Mouse (Mus musculus) hindbrain, postnatal 0 days (tissue): ENCODE measurements around the gene Zbtb20. TPM values are rescaled to one million over a fixed set of nuclear protein-coding genes. Genes with fewer than 3 reads are reported as not detected.

Experiments
- ATAC-seq: fragments of 200-750 bp; cut with Nextera tagmentation; 2 replicates; pipeline ENCODE4 v1.8.0; 2017; ENCODE audit warnings: mild to moderate bottlenecking, moderate TSS enrichment, moderate library complexity
- DNase-seq: peaks from one replicate; pipeline ENCODE4 v3.0.0-alpha.2; 2015; ENCODE audit warnings: low spot score
- H3K27ac ChIP-seq: fragments of 300-500 bp; sonication (generic); 2 replicates; pipeline ENCODE4 v1.5.1; 2014; ENCODE audit warnings: mild to moderate bottlenecking
- H3K27me3 ChIP-seq: fragments of 300-500 bp; sonication (generic); 2 replicates; pipeline ENCODE4 v1.6.1; 2014; ENCODE audit warnings: low read length, mixed read lengths; ENCODE audit not compliant: insufficient read depth
- H3K36me3 ChIP-seq: fragments of 300-500 bp; sonication (generic); 2 replicates; pipeline ENCODE4 v1.6.1; 2014; ENCODE audit warnings: low read length, mixed read lengths; ENCODE audit not compliant: insufficient read depth
- H3K4me1 ChIP-seq: fragments of 300-500 bp; sonication (generic); 2 replicates; pipeline ENCODE4 v1.6.1; 2014; ENCODE audit warnings: antibody characterized with exemption, low read length, mixed read lengths; ENCODE audit not compliant: insufficient read depth
- H3K4me2 ChIP-seq: fragments of 300-500 bp; sonication (generic); 2 replicates; pipeline ENCODE4 v1.6.1; 2014; ENCODE audit warnings: low read depth, mild to moderate bottlenecking, low read length, moderate library complexity, mixed read lengths
- H3K4me3 ChIP-seq: fragments of 300-500 bp; sonication (generic); 2 replicates; pipeline ENCODE4 v1.5.1; 2014; ENCODE audit warnings: low read length
- H3K9ac ChIP-seq: fragments of 300-500 bp; sonication (generic); replicated peaks from 2 replicates; pipeline ENCODE4 v1.6.1; 2014; ENCODE audit warnings: mild to moderate bottlenecking, low read length, moderate library complexity, mixed read lengths
- H3K9me3 ChIP-seq: fragments of 300-500 bp; sonication (generic); 2 replicates; pipeline ENCODE4 v1.6.1; 2016; ENCODE audit warnings: low read length, mixed read lengths
- CTCF ChIP-seq: IDR thresholded peaks from 2 replicates; pipeline ENCODE4 v1.5.1; 2016; ENCODE audit warnings: antibody characterized with exemption, control low read depth, low read depth
- WGBS: fragments of 180-500 bp; shearing (Covaris S2); extraction: QIAGEN DNeasy Blood & Tissue Kit; methylation state at CpG from one replicate; pipeline ENCODE4 v1.1.7; 2014; 5-methylcytosine and 5-hydroxymethylcytosine counted together
- polyA plus RNA-seq: library from polyadenylated mRNA; unstranded; fragments of >200 nt; fragmentation: Nextera tagmentation; extraction: Ambion mirVana; gene quantifications from 2 replicates; pipeline ENCODE4 v1.2.1, GENCODE M21; 2015
- total RNA-seq: library from RNA; depleted of rRNA; stranded (reverse); fragments of >200 nt; gene quantifications from 2 replicates; pipeline ENCODE4 v1.2.3, GENCODE M21; 2014

Gene Zbtb20
- total and polyA plus RNA-seq, 2 experiments from 2014 or later: 35.2 to 38.0 TPM

DNA sequence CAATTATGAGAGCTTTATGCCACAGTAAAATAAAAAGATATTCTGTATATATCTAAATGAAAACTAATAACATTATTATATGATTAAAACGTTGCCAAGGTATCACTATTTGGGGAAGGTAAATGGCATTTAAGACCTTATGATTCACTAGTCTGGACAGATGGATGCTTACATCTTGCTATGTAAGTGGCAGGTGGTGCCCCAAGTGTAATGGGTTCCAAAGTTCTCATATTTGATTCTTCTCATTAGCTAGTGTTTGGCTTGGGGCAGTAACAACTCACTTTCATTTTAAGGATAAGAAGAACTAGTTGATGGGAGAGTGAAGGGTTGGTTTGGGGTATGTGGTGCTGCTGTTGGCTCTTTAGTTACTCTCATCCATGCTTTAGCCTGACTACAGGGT is 235.6 kb downstream of the Zbtb20 start:
- H3K4me3 ChIP-seq: no peak overlapping the region
- H3K4me1 ChIP-seq: no peaks in the 10 kb centered on the region
- no peaks in the 10 kb centered on the region for H3K36me3 ChIP-seq
- H3K27ac ChIP-seq: no peak overlapping the region
- no peak overlapping the region for H3K9ac ChIP-seq
- no peak for DNase-seq
- no peaks in the 10 kb centered on the region for H3K9me3 ChIP-seq
- no peak for TF ChIP-seq CTCF
- H3K27me3 ChIP-seq: no peaks in the 10 kb centered on the region
- no peak for ATAC-seq
- no peak overlapping the region for H3K4me2 ChIP-seq
- 87% methylated on average over 1 of the region's 1 CpGs for WGBS

- H3K4me3 ChIP-seq: no peak overlapping the region
- 86% methylated on average over 1 of the region's 1 CpGs for WGBS
Measured at GRCm38 (mm10) chr16:43113968-43114367, 238.3 kb downstream of the Zbtb20 start.

GRCm38 (mm10) chr16:43129966-43130365 is 254.3 kb downstream of the Zbtb20 start:
- ATAC-seq (peak; percentile 43), DNase-seq (peak; percentile 15)
- H3K4me1 ChIP-seq: peaks cover 11% of the 10 kb centered on the region; the same call in 1 of the 2 replicates
- H3K9ac ChIP-seq: no peak overlapping the region
- H3K27ac ChIP-seq: peak overlapping the region; percentile 61; the same call in 1 of the 2 replicates
- no peaks in the 10 kb centered on the region for H3K36me3 ChIP-seq
- TF ChIP-seq CTCF: no peak
- H3K9me3 ChIP-seq: no peaks in the 10 kb centered on the region
- 46% methylated on average over 4 of the region's 4 CpGs for WGBS
- H3K4me2 ChIP-seq: no peak overlapping the region
- H3K27me3 ChIP-seq: no peaks in the 10 kb centered on the region
- H3K4me3 ChIP-seq: no peak overlapping the region

More at GRCm38 (mm10) chr16:43113968-43114367, 238.3 kb downstream of the Zbtb20 start:
- no peaks in the 10 kb centered on the region for H3K4me1 ChIP-seq
- H3K9me3 ChIP-seq: no peaks in the 10 kb centered on the region
- H3K36me3 ChIP-seq: no peaks in the 10 kb centered on the region
- no peak overlapping the region for H3K9ac ChIP-seq
- ATAC-seq (no peak), DNase-seq (no peak)
- no peak for TF ChIP-seq CTCF
- H3K27me3 ChIP-seq: no peaks in the 10 kb centered on the region
- no peak overlapping the region for H3K27ac ChIP-seq
- H3K4me2 ChIP-seq: no peak overlapping the region

GRCm38 (mm10) chr16:43130583-43130982 is 254.9 kb downstream of the Zbtb20 start:
- H3K27ac ChIP-seq: peak overlapping the region; percentile 61; the same call in 1 of the 2 replicates
- no peaks in the 10 kb centered on the region for H3K9me3 ChIP-seq
- H3K27me3 ChIP-seq: no peaks in the 10 kb centered on the region
- no peak for TF ChIP-seq CTCF
- no peaks in the 10 kb centered on the region for H3K36me3 ChIP-seq
- no peak overlapping the region for H3K9ac ChIP-seq
- no peak overlapping the region for H3K4me3 ChIP-seq
- 26% methylated on average over 6 of the region's 6 CpGs for WGBS
- no peak overlapping the region for H3K4me2 ChIP-seq
- peaks cover 11% of the 10 kb centered on the region; the same call in 1 of the 2 replicates for H3K4me1 ChIP-seq
- peak; percentile 85 for ATAC-seq
- DNase-seq: peak; percentile 67

GRCm38 (mm10) chr16:43131077-43131476 is 255.4 kb downstream of the Zbtb20 start:
- ATAC-seq: no peak
- peaks cover 11% of the 10 kb centered on the region; the same call in 1 of the 2 replicates for H3K4me1 ChIP-seq
- H3K9me3 ChIP-seq: no peaks in the 10 kb centered on the region
- H3K27me3 ChIP-seq: no peaks in the 10 kb centered on the region
- no peak overlapping the region for H3K4me3 ChIP-seq
- H3K27ac ChIP-seq: peak overlapping the region; percentile 61; the same call in 1 of the 2 replicates
- DNase-seq: no peak
- H3K4me2 ChIP-seq: no peak overlapping the region
- no peak overlapping the region for H3K9ac ChIP-seq
- no peaks in the 10 kb centered on the region for H3K36me3 ChIP-seq
- no peak for TF ChIP-seq CTCF

DNA sequence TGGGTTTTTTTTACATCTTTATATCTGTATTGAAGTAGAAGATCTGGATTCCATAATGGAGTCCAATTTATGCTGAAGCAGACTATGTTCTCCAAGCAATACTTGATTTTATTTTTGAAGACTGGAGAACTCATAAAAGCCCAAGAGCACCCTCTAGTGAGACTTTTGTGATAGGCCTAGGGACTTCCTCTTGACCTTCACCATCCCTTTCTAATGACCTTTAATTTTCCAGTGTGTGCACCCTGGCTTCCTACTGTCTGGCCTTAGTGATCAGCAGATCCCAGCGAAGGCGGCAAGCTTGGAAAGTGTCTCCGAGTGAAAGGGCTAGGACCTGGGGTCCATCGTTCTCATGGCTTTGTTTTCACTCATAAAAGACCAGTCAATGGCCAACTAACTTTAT is 292.8 kb downstream of the Zbtb20 start:
- TF ChIP-seq CTCF: peak; percentile 42
- H3K4me3 ChIP-seq: no peak overlapping the region
- H3K27me3 ChIP-seq: no peaks in the 10 kb centered on the region
- no peaks in the 10 kb centered on the region for H3K4me1 ChIP-seq
- no peaks in the 10 kb centered on the region for H3K36me3 ChIP-seq
- no peak overlapping the region for H3K4me2 ChIP-seq
- H3K9ac ChIP-seq: no peak overlapping the region
- no peaks in the 10 kb centered on the region for H3K9me3 ChIP-seq
- DNase-seq: peak; percentile 48
- no peak for ATAC-seq
- H3K27ac ChIP-seq: no peak overlapping the region
- 68% methylated on average over 4 of the region's 4 CpGs for WGBS

DNA sequence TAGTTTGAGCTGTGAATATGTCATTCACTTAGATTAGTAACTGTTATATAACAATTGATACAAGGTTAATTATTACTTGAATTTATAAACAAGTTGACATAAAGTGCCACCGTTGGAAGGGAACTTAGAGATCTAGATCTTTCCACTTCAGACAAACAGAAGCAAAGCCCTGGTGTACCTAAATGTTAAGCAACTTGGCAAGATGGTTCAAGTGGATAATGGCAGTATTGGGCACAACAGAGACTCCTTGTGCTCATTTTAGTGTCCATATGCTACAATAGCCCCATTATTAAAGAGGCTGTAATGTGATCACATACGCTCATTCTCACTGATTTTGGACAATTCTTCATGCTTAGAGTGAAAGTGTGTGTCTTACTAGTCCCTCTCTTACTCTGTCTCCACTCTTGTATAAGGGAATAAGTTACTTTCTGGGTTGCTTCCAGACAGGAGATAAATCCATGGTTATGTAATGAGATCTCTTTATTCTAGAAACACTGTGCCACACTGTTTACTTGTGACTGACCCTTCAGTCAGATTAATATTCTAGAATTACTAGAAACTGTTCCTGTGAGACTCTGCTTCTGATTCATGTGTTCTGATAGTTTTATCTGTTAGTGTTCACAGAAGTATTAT is 293.7 kb downstream of the Zbtb20 start:
- Histone ChIP-seq H3K27ac (no peak overlapping the region), H3K9ac (no peak overlapping the region), H3K36me3 (no peaks in the 10 kb centered on the region), H3K9me3 (no peaks in the 10 kb centered on the region), H3K4me2 (no peak overlapping the region), H3K27me3 (no peaks in the 10 kb centered on the region), H3K4me1 (no peaks in the 10 kb centered on the region), H3K4me3 (no peak overlapping the region)
- ATAC-seq (no peak), DNase-seq (no peak)
- TF ChIP-seq CTCF: no peak
- 73% methylated on average over 2 of the region's 2 CpGs for WGBS
